Mouse (Mus musculus): ENCODE measurements around the gene Car12. TPM values are rescaled to one million over a fixed set of nuclear protein-coding genes. Genes with fewer than 3 reads are reported as not detected.

Car12 gene
- 0.15 and 0.17 TPM in 2 replicates for polyA plus RNA-seq (2012; rRNA removed)
- polyA plus RNA-seq (2014; fragmentation: Nextera tagmentation; extraction: Ambion mirVana) = 0.09 and 0.10 TPM in 2 replicates

DNA sequence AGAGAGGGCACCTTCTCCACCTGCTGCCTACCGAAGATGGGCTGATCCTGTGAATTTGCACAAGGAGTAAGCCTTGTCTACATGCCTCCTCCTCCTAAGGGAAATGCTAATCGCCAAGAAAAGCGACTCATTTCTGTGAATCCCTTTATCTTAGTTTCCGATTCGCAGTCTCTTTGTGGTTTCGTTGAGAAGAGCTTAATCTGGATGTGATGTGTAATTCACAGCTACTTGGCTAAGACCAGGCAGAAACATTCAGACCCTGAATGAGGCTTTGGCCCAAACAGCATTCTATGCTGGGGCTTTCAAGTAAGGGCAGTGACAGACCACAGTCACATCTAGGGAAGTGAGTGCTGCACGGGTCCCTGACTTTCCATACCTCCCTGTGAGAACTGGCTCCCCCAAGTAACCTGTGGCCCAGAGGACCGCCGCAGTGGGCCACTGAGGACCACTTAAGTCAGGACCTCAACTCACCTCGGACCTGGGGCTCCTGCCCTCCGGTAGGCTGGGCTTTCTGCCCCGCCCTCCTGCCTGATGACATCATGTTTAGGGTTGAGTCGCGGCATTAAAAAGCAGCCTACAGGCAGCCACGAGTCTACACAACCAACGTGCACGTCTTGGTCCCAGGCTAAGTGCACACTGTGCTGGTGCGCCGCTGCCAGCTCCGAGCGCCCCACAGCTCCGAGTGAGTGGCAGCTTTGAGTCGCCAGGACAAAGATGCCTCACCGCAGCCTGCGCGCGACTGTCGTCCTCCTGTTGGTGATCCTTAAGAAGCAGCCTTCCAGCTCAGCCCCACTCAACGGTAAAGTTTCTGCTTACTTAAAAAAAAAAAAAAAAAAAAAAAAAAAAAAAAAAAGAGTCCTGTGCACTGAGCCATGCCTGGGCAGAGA lies at the start of gene Car12:
Gene Car12, plus strand, starts transcription at position 552 of the 887 bp plus-strand sequence.
- no peaks in the 10 kb centered on the region for H3K36me3 ChIP-seq (replicated peaks; ENCODE audit: control insufficient read depth, insufficient read depth, low read depth)
- ATAC-seq (ENCODE audit: insufficient read depth) (no peak), DNase-seq (ENCODE audit: low read depth in 3 of 3, low spot score in 3 of 3) (peak; percentile 20 to 30 (median 22))
- H3K4me1 ChIP-seq (replicated peaks; ENCODE audit: control insufficient read depth in 2 of 2, insufficient read depth in 2 of 2, low read length in 1 of 2) = no peaks in the 10 kb centered on the region; a peak in 1 of 4 replicates
- H3K4me2 ChIP-seq (ENCODE audit: low read depth) = peak within 1 kb of the TSS; percentile 60
- peaks cover 11% of the 10 kb centered on the region for H3K27me3 ChIP-seq (ENCODE audit: control insufficient read depth, insufficient read depth, low read length)
- H3K27ac ChIP-seq = no peak within 1 kb of the TSS
- TF ChIP-seq EP300 (IDR thresholded peaks at IDR 0.05; ENCODE audit: low read depth) (no peak), CTCF (IDR thresholded peaks at IDR 0.05; ENCODE audit: low read depth) (no peak)
- H3K4me3 ChIP-seq (ENCODE audit: insufficient read depth in 1 of 2, low read depth in 2 of 2, low read length in 2 of 2) = peak within 1 kb of the TSS; percentile 28 to 35
- WGBS (ENCODE audit: insufficient replicate concordance) = 3% methylated on average over 29 of the region's 29 CpGs
- no peak within 1 kb of the TSS for H3K9ac ChIP-seq (replicated peaks)
- no peaks in the 10 kb centered on the region for H3K9me3 ChIP-seq (ENCODE audit: control insufficient read depth, low read length)

DNA sequence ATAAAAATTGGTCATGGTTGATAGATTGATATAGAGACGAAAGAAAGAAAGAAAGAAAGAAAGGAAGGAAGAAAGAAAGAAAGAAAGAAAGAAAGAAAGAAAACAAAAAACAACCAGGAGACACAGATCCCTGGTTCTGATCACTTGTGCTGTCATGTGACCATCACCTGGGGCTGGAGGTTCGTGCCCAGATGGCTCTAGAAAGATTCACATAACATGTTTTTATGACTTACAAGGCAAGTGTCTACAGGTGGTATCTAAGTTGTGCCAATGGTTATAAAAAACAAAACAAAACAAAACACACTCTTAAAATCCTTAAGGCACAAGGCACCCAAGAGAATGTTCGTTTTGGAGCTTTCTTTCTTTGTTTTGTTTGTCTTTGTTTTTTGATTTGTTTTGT lies 49.7 kb upstream of the Car12 start:
- Histone ChIP-seq H3K4me2 (ENCODE audit: low read depth) (no peak overlapping the region), H3K9ac (replicated peaks) (no peak overlapping the region), H3K27me3 (ENCODE audit: control insufficient read depth, insufficient read depth, low read length) (no peaks in the 10 kb centered on the region), H3K9me3 (ENCODE audit: control insufficient read depth, low read length) (no peaks in the 10 kb centered on the region; the same call in 1 of the 2 replicates), H3K4me3 (ENCODE audit: insufficient read depth in 1 of 2, low read depth in 2 of 2, low read length in 2 of 2) (no peak overlapping the region), H3K27ac (no peak overlapping the region), H3K36me3 (replicated peaks; ENCODE audit: control insufficient read depth, insufficient read depth, low read depth) (no peaks in the 10 kb centered on the region), H3K4me1 (replicated peaks; ENCODE audit: control insufficient read depth in 2 of 2, insufficient read depth in 2 of 2, low read length in 1 of 2) (no peaks in the 10 kb centered on the region)
- TF ChIP-seq CTCF (IDR thresholded peaks at IDR 0.05; ENCODE audit: low read depth) (no peak), EP300 (IDR thresholded peaks at IDR 0.05; ENCODE audit: low read depth) (no peak)
- WGBS (ENCODE audit: insufficient replicate concordance) = 57% methylated on average over 3 of the region's 3 CpGs
- DNase-seq (ENCODE audit: low read depth in 3 of 3, low spot score in 3 of 3) (no peak), ATAC-seq (ENCODE audit: insufficient read depth) (no peak)

DNA sequence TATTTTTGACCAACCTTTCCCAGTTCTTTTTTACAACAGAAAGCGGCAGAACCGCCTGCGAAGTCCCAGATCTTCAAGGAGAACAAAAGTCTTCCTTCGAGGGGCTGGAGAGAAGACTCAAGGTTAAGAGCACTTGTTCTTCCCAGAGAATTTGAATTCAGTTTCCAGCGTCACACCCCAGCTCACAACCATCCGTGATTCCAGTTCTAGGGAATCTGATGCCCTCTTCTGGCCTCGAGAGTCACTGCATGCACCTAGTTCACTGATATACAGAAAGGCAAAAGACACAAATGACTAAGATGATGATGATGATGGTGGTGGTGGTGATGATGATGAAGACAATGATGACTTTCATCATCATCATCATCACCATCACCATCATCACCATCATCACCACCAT lies 48.9 kb upstream of the Car12 start:
- no peak overlapping the region for H3K4me2 ChIP-seq (ENCODE audit: low read depth)
- H3K27ac ChIP-seq = no peak overlapping the region
- ATAC-seq (ENCODE audit: insufficient read depth) = no peak
- DNase-seq (ENCODE audit: low read depth in 3 of 3, low spot score in 3 of 3) = no peak
- 75% methylated on average over 7 of the region's 7 CpGs for WGBS (ENCODE audit: insufficient replicate concordance)
- no peaks in the 10 kb centered on the region; the same call in 1 of the 2 replicates for H3K9me3 ChIP-seq (ENCODE audit: control insufficient read depth, low read length)
- no peaks in the 10 kb centered on the region for H3K36me3 ChIP-seq (replicated peaks; ENCODE audit: control insufficient read depth, insufficient read depth, low read depth)
- no peaks in the 10 kb centered on the region for H3K27me3 ChIP-seq (ENCODE audit: control insufficient read depth, insufficient read depth, low read length)
- H3K9ac ChIP-seq (replicated peaks) = no peak overlapping the region
- TF ChIP-seq CTCF (IDR thresholded peaks at IDR 0.05; ENCODE audit: low read depth) (peak; percentile 46), EP300 (IDR thresholded peaks at IDR 0.05; ENCODE audit: low read depth) (no peak)
- H3K4me1 ChIP-seq (replicated peaks; ENCODE audit: control insufficient read depth in 2 of 2, insufficient read depth in 2 of 2, low read length in 1 of 2) = no peaks in the 10 kb centered on the region
- no peak overlapping the region for H3K4me3 ChIP-seq (ENCODE audit: insufficient read depth in 1 of 2, low read depth in 2 of 2, low read length in 2 of 2)

GRCm38 (mm10) chr9:66666153-66666552 lies 47.3 kb upstream of the Car12 start:
- WGBS (ENCODE audit: insufficient replicate concordance) = 68% methylated on average over 3 of the region's 3 CpGs
- Histone ChIP-seq H3K4me3 (ENCODE audit: insufficient read depth in 1 of 2, low read depth in 2 of 2, low read length in 2 of 2) (no peak overlapping the region), H3K4me2 (ENCODE audit: low read depth) (no peak overlapping the region), H3K27ac (no peak overlapping the region), H3K4me1 (replicated peaks; ENCODE audit: control insufficient read depth in 2 of 2, insufficient read depth in 2 of 2, low read length in 1 of 2) (no peaks in the 10 kb centered on the region), H3K27me3 (ENCODE audit: control insufficient read depth, insufficient read depth, low read length) (no peaks in the 10 kb centered on the region), H3K9ac (replicated peaks) (no peak overlapping the region), H3K36me3 (replicated peaks; ENCODE audit: control insufficient read depth, insufficient read depth, low read depth) (no peaks in the 10 kb centered on the region), H3K9me3 (ENCODE audit: control insufficient read depth, low read length) (no peaks in the 10 kb centered on the region; the same call in 1 of the 2 replicates)
- no peak for DNase-seq (ENCODE audit: low read depth in 3 of 3, low spot score in 3 of 3)
- ATAC-seq (ENCODE audit: insufficient read depth) = no peak
- TF ChIP-seq CTCF (IDR thresholded peaks at IDR 0.05; ENCODE audit: low read depth) = no peak
- TF ChIP-seq EP300 (IDR thresholded peaks at IDR 0.05; ENCODE audit: low read depth) = no peak

- 60% methylated on average over 6 of the region's 6 CpGs for WGBS (ENCODE audit: insufficient replicate concordance)
- ATAC-seq (ENCODE audit: insufficient read depth) = no peak
- Histone ChIP-seq H3K36me3 (replicated peaks; ENCODE audit: control insufficient read depth, insufficient read depth, low read depth) (no peaks in the 10 kb centered on the region), H3K27me3 (ENCODE audit: control insufficient read depth, insufficient read depth, low read length) (no peaks in the 10 kb centered on the region), H3K4me1 (replicated peaks; ENCODE audit: control insufficient read depth in 2 of 2, insufficient read depth in 2 of 2, low read length in 1 of 2) (no peaks in the 10 kb centered on the region), H3K4me3 (ENCODE audit: insufficient read depth in 1 of 2, low read depth in 2 of 2, low read length in 2 of 2) (no peak overlapping the region), H3K27ac (no peak overlapping the region), H3K9ac (replicated peaks) (no peak overlapping the region), H3K9me3 (ENCODE audit: control insufficient read depth, low read length) (no peaks in the 10 kb centered on the region; the same call in 1 of the 2 replicates), H3K4me2 (ENCODE audit: low read depth) (no peak overlapping the region)
- TF ChIP-seq EP300 (IDR thresholded peaks at IDR 0.05; ENCODE audit: low read depth) = no peak
- TF ChIP-seq CTCF (IDR thresholded peaks at IDR 0.05; ENCODE audit: low read depth) = no peak
- DNase-seq (ENCODE audit: low read depth in 3 of 3, low spot score in 3 of 3) = no peak
These were observed 46.4 kb upstream of the Car12 start for GRCm38 (mm10) chr9:66667046-66667445.
